Mouse (Mus musculus): Measurements from ENCODE around the gene Tmem51. TPM values are rescaled to one million over a fixed set of nuclear protein-coding genes. Genes with fewer than 3 reads are reported as not detected.
A peak's percentile ranks its signal among the peaks of the same experiment; 100 is the strongest.

Tmem51 gene
- total RNA-seq, 1 experiment = 13.6 TPM

- H3K36me3 ChIP-seq (ENCODE audit: control insufficient read depth, insufficient read depth, low read length, poor library complexity, severe bottlenecking) = no peaks in the 10 kb centered on the region
- DNase-seq (ENCODE audit: low read depth, low spot score) = no peak
- TF ChIP-seq ZC3H11A (IDR thresholded peaks at IDR 0.05; ENCODE audit: borderline replicate concordance, low read depth, low read length) (0 out of 2 replicates have a peak, but pooled peaks have one; percentile 1), CHD2 (IDR thresholded peaks at IDR 0.05; ENCODE audit: low read depth, low read length) (no peak)
- H3K9ac ChIP-seq (ENCODE audit: insufficient read depth, low read depth, low read length, poor library complexity, severe bottlenecking) = no peak overlapping the region
- H3K27ac ChIP-seq (ENCODE audit: insufficient read depth, low read depth, low read length, poor library complexity, severe bottlenecking) = no peak overlapping the region
- no peak overlapping the region for H3K4me3 ChIP-seq (ENCODE audit: insufficient read depth in 1 of 2, low read depth in 1 of 2, low read length in 2 of 2, poor library complexity in 1 of 2, severe bottlenecking in 1 of 2)
- no peaks in the 10 kb centered on the region for H3K9me3 ChIP-seq (ENCODE audit: control insufficient read depth, insufficient read depth, low read depth, low read length)
- peaks cover 16 to 19% of the 10 kb centered on the region in 2 experiments; a peak in 3 of 4 replicates for H3K4me1 ChIP-seq (ENCODE audit: control insufficient read depth in 2 of 2, insufficient read depth in 2 of 2, low read length in 2 of 2, poor library complexity in 1 of 2)
- in situ Hi-C loops (cut with MboI; ENCODE audit: low sequenced_read_pairs in 2 of 2, unreplicated experiment in 2 of 2) = no loop called here
These were observed 34.1 kb downstream of the Tmem51 start for GRCm38 (mm10) chr4:142049963-142050362.

GRCm38 (mm10) chr4:142048391-142048790, 35.7 kb downstream of the Tmem51 start:
- TF ChIP-seq CHD2 (IDR thresholded peaks at IDR 0.05; ENCODE audit: low read depth, low read length) (no peak), ZC3H11A (IDR thresholded peaks at IDR 0.05; ENCODE audit: borderline replicate concordance, low read depth, low read length) (no peak), MAFK (IDR thresholded peaks at IDR 0.05; ENCODE audit: insufficient read depth, low read depth, low read length) (no peak), ZNF384 (IDR thresholded peaks at IDR 0.05; ENCODE audit: low read depth, low read length) (no peak), HCFC1 (IDR thresholded peaks at IDR 0.05; ENCODE audit: borderline replicate concordance, insufficient read depth, low read length) (no peak)
- no peaks in the 10 kb centered on the region for H3K36me3 ChIP-seq (ENCODE audit: control insufficient read depth, insufficient read depth, low read length, poor library complexity, severe bottlenecking)
- peaks cover 12 to 15% of the 10 kb centered on the region in 2 experiments; a peak in 2 of 4 replicates for H3K4me1 ChIP-seq (ENCODE audit: control insufficient read depth in 2 of 2, insufficient read depth in 2 of 2, low read length in 2 of 2, poor library complexity in 1 of 2)
- no peaks in the 10 kb centered on the region for H3K9me3 ChIP-seq (ENCODE audit: control insufficient read depth, insufficient read depth, low read depth, low read length)
- H3K27ac ChIP-seq (ENCODE audit: insufficient read depth, low read depth, low read length, poor library complexity, severe bottlenecking) = no peak overlapping the region
- H3K4me3 ChIP-seq (ENCODE audit: insufficient read depth in 1 of 2, low read depth in 1 of 2, low read length in 2 of 2, poor library complexity in 1 of 2, severe bottlenecking in 1 of 2) = no peak overlapping the region
- no peak overlapping the region for H3K9ac ChIP-seq (ENCODE audit: insufficient read depth, low read depth, low read length, poor library complexity, severe bottlenecking)
- DNase-seq (ENCODE audit: low read depth, low spot score) = no peak
- in situ Hi-C loops (cut with MboI; ENCODE audit: low sequenced_read_pairs in 2 of 2, unreplicated experiment in 2 of 2) = no loop called here

GRCm38 (mm10) chr4:142047005-142047404, 37.1 kb downstream of the Tmem51 start:
- no peak for DNase-seq (ENCODE audit: low read depth, low spot score)
- in situ Hi-C loops (cut with MboI; ENCODE audit: low sequenced_read_pairs in 2 of 2, unreplicated experiment in 2 of 2) = no loop called here
- no peak overlapping the region for H3K4me3 ChIP-seq (ENCODE audit: insufficient read depth in 1 of 2, low read depth in 1 of 2, low read length in 2 of 2, poor library complexity in 1 of 2, severe bottlenecking in 1 of 2)
- no peak overlapping the region for H3K27ac ChIP-seq (ENCODE audit: insufficient read depth, low read depth, low read length, poor library complexity, severe bottlenecking)
- H3K36me3 ChIP-seq (ENCODE audit: control insufficient read depth, insufficient read depth, low read length, poor library complexity, severe bottlenecking) = no peaks in the 10 kb centered on the region
- peaks cover 6 to 11% of the 10 kb centered on the region in 2 experiments; a peak in 2 of 4 replicates for H3K4me1 ChIP-seq (ENCODE audit: control insufficient read depth in 2 of 2, insufficient read depth in 2 of 2, low read length in 2 of 2, poor library complexity in 1 of 2)
- no peak for TF ChIP-seq ZC3H11A (IDR thresholded peaks at IDR 0.05; ENCODE audit: borderline replicate concordance, low read depth, low read length)
- no peak for TF ChIP-seq ZNF384 (IDR thresholded peaks at IDR 0.05; ENCODE audit: low read depth, low read length)
- TF ChIP-seq HCFC1 (IDR thresholded peaks at IDR 0.05; ENCODE audit: borderline replicate concordance, insufficient read depth, low read length) = no peak
- no peak for TF ChIP-seq CHD2 (IDR thresholded peaks at IDR 0.05; ENCODE audit: low read depth, low read length)
- no peak for TF ChIP-seq MAFK (IDR thresholded peaks at IDR 0.05; ENCODE audit: insufficient read depth, low read depth, low read length)
- no peaks in the 10 kb centered on the region for H3K9me3 ChIP-seq (ENCODE audit: control insufficient read depth, insufficient read depth, low read depth, low read length)
- no peak overlapping the region for H3K9ac ChIP-seq (ENCODE audit: insufficient read depth, low read depth, low read length, poor library complexity, severe bottlenecking)

GRCm38 (mm10) chr4:142046496-142046895, 37.6 kb downstream of the Tmem51 start:
- TF ChIP-seq CHD2 (IDR thresholded peaks at IDR 0.05; ENCODE audit: low read depth, low read length) (no peak), MAFK (IDR thresholded peaks at IDR 0.05; ENCODE audit: insufficient read depth, low read depth, low read length) (no peak), ZNF384 (IDR thresholded peaks at IDR 0.05; ENCODE audit: low read depth, low read length) (no peak), ZC3H11A (IDR thresholded peaks at IDR 0.05; ENCODE audit: borderline replicate concordance, low read depth, low read length) (no peak), HCFC1 (IDR thresholded peaks at IDR 0.05; ENCODE audit: borderline replicate concordance, insufficient read depth, low read length) (no peak)
- Histone ChIP-seq H3K36me3 (ENCODE audit: control insufficient read depth, insufficient read depth, low read length, poor library complexity, severe bottlenecking) (no peaks in the 10 kb centered on the region), H3K4me1 (ENCODE audit: control insufficient read depth in 2 of 2, insufficient read depth in 2 of 2, low read length in 2 of 2, poor library complexity in 1 of 2) (peaks cover 6 to 10% of the 10 kb centered on the region in 2 experiments; a peak in 2 of 4 replicates)

More at GRCm38 (mm10) chr4:142046496-142046895, 37.6 kb downstream of the Tmem51 start:
- H3K9ac ChIP-seq (ENCODE audit: insufficient read depth, low read depth, low read length, poor library complexity, severe bottlenecking) = no peak overlapping the region
- H3K4me3 ChIP-seq (ENCODE audit: insufficient read depth in 1 of 2, low read depth in 1 of 2, low read length in 2 of 2, poor library complexity in 1 of 2, severe bottlenecking in 1 of 2) = no peak overlapping the region
- H3K27ac ChIP-seq (ENCODE audit: insufficient read depth, low read depth, low read length, poor library complexity, severe bottlenecking) = no peak overlapping the region
- no peak for DNase-seq (ENCODE audit: low read depth, low spot score)
- in situ Hi-C loops (cut with MboI; ENCODE audit: low sequenced_read_pairs in 2 of 2, unreplicated experiment in 2 of 2) = no loop called here
- no peaks in the 10 kb centered on the region for H3K9me3 ChIP-seq (ENCODE audit: control insufficient read depth, insufficient read depth, low read depth, low read length)
